Mouse (Mus musculus) kidney, postnatal 4 days (tissue): Measurements from ENCODE around the gene Psmb9.
"Not testable (repeated sequence)": the region's sequence is repeated elsewhere in the genome, so short reads cannot be mapped to it uniquely, and the experiment has no call there.

Experiments
- DNase-seq, 2 experiments: peaks; one replicate each; pipeline ENCODE4 v3.0.0; 2021; ENCODE audit warnings: mixed read lengths in 2 of 2

Gene Psmb9

DNA sequence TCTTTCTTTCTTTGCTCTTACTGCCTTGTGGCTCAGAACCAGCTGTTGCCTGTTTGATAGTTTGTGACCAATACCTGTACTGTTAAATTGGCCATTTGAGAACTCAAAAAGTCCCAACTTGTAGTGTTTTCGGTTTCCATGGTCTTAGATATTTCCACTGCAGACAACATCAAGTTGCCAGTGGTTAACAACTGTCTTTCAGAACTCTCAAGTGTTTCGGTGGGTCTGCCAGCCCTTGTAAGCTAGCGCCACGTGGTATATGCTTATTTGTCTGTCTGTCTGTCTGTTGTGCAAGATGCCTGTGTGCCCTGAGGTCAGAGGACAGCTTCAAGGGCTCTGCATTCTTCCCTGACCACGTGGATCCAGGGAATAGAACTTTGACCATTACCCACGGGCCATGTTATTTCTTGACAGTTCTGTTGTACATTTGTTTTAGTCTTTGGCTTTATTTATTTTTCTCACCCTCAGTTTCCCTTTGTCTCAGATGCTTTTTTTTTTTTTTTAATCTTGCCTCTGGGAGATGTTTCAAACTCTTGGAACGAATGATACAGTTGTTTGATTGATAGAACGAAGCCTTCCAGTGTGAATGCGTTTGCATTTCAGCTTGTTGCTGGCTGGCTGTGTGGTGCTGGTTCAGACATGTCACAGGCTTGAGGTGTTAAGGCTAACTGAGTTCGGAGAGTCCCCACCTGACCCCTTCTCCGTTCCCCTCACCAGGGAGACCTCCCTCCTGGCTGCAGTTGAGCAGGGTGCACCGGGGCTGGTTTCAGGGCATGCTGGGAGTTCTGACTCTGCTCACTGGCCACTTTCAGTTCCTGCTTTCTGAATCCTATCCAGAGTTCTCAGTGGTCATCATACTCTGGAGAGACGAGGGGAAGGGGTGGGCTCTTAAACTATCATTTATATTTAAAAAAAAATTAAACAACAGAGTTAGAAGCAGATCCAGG, 7.4 kb downstream of the Psmb9 start:
- DNase-seq: no peak

DNA sequence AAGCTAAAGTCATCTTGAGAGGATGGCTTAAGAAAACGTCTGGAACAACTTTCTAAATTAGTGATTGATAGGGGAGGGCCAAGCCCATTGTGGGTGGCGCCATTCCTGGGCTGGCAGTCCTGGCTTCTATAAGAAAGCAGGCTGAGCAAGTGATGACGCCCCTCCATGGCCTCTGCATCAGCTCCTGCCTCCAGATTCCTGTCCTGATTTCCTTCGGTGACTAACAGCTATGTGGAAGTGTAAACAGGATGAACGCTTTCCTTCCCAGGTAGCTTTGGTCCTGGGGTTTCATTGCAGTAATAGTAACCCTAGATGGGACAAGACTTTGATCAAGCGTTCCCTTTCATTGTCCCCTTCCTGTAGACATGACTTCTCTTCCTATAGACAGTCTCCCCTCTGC, 8.5 kb downstream of the Psmb9 start:
- no peak for DNase-seq

DNA sequence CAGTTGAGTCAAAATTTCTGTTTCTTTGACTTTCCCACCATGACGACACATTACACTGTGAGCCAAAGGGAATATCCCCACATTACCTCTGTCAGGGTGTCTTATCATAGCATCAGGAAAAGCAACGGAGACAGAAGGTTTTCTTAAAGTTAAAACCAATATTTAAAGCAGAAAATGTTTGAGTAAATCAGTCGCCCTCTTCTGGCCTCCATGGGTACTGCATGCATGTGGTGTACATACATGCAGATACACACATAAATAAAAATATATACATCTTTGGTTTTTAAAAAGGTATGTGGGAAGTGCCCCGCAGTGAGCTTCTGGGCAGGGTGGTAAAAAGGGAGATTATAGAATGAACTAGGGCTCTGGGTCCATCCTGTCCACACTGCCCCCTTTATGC, 10.4 kb downstream of the Psmb9 start:
- DNase-seq: no peak

DNA sequence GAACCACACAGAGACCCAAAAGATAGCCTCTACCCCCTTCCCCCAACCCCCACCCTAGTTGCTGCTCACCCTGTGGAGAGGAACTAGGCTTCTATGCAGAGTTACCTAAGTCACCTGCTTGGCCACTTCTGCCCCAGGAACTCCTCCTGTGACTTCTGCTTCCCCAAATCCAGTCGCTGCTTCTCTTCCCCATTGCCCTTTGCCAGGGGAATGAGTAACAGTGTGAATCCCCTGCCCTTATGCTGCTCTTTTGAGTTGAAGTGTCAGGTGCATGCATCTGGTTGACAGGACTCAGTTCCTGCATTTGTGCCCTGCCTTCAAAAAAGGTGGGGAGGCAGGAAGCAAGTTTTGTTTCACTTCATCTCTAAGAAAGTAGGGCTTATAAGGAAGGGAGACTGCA, 13.5 kb downstream of the Psmb9 start:
- DNase-seq: no peak

DNA sequence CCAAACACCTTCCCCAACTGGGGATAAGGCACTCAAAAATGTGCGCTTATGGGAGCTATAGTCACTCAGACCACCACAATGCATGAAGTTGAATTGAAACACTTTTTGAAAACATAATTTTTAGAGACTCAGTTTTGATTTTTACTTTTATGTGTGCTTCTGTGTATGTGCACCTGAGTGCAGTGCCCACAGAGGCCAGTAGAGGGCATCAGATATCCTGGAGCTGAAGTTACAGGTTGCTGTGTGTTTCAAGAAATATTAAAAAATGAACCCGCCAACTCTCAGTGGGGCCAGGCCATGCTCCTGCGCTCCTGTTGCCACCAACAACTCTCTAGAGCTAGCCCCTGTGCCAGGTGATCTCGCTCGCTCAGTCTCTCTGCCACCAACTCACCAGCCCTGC, 15.0 kb downstream of the Psmb9 start:
- DNase-seq: no peak

DNA sequence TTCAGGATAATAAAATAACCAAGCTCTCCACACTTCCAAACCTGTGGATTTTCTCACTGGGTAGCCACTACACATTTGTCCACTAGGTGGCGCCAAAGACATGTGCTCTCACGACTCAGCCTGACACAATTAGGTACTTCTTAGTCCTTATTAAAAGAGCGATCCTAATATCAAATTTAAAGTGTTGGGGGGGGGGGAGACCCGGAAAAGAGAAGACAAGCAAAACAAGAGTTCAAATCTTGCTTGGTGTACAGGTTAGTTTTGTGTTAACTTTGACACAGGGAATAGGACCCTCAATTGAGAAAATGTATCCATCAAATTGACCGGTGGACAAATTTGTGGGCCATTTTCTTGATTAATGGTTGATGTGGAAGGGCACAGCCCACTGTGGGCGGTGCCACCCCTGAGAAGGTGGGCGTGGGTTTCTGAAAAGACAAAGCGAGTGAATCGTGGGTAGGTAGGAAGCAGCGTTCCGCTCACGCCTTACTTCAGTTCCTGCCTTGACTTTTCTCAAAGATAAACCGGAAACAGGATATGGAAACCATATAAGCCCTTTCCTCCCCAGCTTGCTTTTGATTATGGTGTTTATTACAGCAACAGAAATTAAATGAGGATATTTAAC, 16.6 kb downstream of the Psmb9 start:
- peak; percentile 87 to 89 for DNase-seq

DNA sequence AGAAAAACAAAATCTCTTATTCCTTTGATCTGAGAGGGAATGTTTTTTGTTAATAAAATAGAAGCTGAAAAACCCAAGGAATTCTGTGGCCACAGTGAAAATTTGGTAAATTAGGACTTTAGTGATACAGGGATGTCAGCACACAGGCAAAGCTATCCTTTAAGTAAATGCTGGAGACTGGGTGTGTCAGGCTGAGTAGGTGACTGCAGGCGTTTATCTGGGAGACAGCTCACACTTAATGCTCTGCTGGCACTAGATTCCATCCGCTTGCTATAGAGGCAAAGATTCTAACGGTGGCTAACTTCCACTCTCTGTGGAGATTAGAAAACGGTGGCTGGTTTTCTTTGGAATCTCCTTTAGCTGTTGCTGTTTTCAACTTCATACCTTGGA, 17.1 kb downstream of the Psmb9 start:
- no peak for DNase-seq

DNA sequence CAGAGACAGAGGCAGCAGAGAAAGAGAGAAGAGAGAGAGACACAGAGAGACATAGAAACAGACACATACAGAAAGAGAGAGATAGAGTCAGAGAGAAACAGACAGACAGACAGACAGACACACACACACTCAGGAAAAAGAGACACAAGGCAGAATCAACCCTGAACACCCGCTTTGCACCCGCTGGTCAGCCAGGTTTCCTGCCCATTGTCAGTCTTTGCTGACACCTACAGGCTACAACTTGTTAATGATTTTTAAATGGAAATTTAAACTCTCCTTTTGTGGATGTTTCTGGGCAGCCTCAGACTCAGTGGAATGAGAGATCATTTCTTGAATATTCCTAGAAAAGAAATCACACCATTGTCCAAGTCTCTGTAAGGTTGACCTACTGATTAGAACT, 18.3 kb downstream of the Psmb9 start:
- DNase-seq: peak; percentile 60 to 75

DNA sequence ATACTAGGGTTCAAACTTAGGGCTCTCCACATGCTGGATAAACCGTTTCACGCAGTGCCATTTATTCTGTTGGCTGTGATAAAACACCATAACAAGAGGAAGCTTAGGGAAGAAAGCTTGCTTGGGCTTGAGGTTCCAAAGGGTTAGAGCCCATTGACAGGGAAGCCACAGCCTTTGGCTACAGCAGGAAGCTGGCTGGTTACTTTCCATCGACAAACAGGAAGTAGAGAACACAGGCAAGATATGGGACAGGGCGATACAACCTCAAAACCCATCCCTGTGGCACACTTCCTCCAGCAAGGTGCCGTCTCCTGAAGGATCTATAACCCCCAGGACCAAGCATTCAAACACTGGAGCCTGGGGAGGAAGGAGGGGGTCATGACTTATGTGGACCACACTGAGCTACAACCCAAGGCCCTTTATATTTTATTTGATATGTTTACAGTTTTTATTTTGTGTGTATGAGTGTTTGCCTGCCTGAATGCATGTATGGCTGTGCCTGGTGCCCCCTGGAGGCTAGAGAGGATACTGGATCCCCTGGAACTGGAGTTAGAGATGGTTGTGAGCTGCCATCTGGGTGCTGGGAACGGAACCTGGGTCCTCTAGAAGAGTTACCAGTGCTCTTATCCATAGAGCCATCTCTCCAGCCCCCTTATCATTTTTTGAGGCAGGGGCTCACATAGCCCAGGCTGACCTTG, 22.4 kb downstream of the Psmb9 start:
- DNase-seq: peak in 1 of 2 experiments; percentile 23

DNA sequence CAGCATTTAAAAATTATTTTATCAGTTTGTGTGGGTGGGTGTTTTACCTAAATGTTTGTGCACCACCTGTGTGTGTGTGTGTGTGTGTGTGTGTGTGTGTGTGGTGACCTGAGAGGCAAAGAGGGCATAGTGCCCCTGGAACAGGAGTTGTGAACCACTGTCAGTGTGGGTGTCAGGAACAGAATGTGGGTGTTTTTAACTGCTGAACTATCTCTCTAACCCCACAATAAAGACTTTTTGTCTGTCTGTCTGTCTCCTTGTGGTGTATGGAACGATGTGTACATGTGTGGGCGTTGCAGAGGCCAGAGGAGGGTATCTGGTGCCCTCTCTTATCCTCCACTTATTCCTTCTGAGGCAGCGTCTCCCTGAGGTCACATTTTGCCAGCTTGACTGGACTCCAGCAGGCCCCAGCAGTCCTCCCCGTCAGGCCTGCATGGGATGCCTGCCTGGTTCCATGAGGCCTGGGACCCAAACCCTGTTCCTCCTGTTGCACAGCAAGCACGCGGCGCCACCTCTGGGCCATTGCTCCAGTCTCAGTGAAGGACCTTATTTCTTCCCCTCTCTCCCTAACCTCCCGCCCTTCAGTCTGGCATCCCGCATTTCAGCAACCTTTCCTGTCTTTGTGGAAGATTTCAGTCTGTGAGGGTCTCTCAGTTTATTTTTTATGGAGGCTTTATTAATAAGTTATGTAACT, 23.2 kb downstream of the Psmb9 start:
- peak; percentile 61 to 72 for DNase-seq

DNA sequence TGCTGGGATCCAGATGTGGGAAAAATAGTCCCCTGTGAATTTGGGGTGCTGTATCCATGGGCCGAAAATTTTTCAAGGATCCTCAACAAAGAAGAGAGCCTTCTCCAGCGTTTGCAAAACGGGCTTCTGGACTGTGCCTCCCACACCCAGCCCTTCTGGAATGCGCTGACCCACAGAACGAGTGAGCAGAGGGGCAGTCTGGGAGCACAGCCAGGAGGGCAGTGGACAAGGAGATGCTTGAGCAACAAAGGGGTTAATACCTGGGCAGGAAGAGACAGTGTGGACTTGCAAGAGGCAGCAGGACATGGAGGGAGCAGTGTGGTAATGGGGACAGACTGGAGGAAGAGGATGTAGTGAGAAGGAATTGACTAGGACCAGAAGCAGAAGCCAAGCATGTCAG, 32.0 kb downstream of the Psmb9 start:
- peak; percentile 18 to 58 for DNase-seq

DNA sequence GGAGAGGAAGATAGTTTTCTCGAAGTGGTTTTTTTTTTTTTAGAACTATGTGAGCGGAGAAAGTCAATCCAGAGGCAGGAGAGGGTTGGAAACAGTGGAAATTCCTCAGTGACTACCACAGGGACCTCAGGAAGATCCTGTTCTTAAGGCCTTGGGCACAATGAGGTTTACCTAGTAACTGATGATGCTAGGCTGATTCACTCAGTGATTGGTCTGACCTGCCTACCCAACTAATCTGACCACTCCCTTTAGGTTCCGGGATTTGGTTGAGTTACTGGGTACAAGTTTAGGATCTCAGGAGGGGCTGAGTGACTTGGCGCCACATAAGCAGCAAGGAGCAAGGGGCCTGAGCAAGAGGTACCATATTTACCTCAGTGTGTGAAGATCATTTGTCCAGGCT, 34.6 kb downstream of the Psmb9 start, which contains the start of gene H2-DMb1:
TSS of gene H2-DMb1 (plus strand) at position 150 of the 400 bp plus-strand sequence.
- peak; percentile 31 to 68 for DNase-seq

DNA sequence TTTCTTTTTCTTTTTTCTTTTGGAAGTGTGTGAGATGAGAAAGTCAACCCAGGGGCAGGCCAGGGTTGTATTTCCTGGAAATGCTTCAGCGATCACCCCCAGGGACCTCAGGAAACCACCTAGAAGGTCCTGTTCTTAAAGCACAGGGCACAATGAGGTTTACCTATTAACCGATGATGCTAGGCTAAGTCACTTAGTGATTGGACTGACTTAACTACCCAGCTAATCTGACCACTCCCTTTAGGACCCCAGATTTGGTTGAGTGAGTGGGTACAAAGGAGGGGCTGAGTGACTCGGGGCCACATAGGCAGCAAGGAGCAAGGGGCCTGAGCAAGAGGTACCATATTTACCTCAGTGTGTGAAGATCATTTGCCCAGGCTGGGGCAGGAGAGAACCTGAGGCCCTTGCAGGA, 42.6 kb downstream of the Psmb9 start:
- DNase-seq: peak in 1 of 2 experiments; percentile 29

DNA sequence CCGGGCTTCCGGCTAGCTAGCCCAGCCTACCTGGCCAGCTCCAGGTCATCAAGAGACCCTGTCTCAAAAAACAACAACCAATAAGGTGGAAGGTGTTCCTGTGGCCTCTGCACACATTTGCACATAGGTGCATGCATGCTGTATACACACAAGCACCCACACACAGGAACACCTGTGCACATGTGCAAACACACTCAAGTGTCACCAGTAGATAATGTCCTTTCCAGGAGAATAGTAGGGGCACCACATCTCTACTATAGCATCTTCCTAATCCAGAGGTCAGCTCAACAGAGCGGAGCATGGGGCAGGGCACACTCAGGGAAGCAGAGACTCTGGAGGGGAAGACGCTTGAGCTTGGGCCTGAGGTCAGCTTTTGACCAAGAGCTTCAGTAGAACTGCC, 43.3 kb downstream of the Psmb9 start:
- not testable (repeated sequence) for DNase-seq

DNA sequence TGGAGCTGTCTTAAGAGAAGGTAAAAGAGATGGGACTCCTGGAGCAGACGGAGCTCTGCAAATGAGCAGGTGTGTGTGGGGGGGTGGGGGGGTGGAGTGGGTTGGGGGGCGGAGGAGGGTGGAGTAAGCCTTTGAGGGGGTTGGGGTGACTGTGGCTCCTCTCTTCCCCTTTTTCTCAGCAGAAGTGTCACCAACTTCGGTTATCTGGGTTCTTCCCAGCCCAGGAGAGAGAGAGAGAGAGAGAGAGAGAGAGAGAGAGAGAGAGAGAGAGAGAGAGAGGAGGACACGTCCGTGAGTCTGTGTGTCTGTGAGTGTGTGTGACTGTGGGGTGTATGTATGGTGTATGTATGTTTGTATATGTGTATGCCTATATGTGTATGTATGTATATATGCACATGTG, 44.1 kb downstream of the Psmb9 start:
- DNase-seq: no peak

DNA sequence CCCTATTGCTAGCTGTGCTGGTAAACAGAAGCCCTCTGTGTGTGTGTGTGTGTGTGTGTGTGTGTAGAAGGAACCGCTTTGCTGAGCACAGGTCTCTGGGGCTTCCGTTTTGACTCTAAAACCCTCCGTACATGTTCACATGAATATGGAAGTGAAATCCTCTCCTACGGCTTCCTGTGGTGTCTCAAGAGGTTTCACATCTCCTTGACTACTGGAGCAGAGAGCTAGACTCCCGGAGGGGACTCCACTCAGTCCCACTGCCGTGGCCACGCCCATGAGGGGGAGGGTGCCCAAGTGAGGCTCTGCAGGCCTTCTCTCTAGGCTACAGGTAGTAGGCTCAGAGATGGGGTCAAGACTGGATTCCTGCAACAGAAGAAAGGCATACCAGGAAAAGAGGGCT, 44.5 kb downstream of the Psmb9 start, which contains the start of gene H2-DMb2:
TSS of gene H2-DMb2 (plus strand) at position 275 of the 400 bp plus-strand sequence.
- peak; percentile 81 to 88 for DNase-seq

DNA sequence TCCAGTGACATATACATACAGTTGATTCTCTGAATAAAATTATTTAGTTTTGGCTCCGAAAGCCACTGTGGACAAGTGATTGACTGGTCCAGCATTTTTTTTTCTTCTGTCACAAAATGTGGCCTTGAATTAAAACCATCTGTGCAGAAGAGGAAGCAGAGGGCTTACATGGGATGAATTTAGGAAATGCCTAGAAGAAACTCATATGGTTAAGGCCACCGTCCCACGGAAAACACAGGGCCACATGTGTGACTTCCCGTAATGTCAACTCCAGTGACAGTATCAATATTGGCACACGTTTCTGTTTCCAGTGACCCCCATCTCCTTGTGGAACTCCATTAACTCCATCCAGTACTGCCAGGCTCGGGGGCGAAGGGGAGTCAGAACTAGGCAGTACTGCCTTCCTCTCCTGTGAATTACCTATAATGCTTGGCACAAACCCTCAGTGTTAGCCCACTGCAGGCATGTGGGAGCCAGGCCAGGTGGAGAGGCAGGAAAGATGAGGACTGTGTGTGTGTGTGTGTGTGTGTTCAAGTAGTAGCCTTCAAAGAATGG, 45.0 kb downstream of the Psmb9 start:
- DNase-seq: no peak

DNA sequence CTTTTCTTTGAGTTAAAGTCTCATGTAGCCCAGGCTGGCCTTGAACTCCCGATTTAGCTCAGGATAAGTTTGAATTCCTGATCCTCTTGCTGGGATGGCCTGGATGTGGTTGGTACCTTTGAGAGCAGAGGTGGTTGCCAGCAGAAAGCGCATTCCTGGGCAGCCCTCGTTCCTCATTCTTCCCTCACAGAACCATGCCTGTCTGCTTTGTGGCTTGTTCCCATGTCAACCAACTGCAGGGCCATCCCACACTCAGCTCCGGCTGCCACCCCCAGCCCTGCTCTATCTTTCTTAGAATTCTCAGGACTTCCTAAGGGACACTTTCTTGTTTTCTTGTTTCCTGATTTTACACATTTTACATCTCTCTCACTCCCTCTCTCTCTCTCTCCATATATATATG, 46.1 kb downstream of the Psmb9 start:
- no peak for DNase-seq

DNA sequence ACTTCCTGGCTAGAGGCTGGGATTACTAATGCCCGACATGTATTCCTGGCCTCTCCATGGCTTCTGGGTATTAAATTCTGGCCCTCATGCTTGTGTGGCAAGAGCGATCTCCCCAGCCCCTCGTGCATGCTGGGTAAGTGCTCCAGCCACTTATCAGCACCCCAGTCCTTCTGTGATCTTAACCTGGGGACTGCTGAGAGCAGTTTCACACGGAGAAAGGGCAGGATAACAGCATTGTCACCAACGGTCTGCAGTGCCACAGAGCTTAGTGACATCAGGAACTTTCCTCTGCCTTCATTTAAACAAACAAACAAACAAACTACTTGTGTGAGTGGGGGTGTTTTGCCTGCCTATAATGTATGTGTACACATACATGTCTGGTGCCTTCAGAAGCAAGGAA, 47.3 kb downstream of the Psmb9 start:
- DNase-seq: no peak

DNA sequence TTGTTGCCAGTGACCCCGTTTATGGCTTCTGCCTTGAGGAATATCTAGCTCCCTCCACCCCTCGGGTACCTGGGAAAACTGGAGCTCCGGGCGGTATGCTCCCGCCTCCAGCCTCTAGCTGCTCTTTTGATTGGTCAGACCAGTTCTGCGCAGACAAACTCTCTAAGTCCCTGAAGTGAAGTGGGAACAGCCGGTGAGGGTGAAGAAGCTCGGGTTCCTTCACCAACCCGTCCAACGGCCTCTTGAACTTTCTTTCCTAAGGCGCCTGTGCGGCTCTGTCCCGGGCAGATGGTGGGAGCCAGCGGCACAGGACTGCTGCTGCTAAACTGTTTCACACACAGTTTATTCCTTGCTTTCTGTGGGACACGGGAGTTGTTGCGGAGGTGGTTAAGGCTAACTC, 48.1 kb downstream of the Psmb9 start:
- peak; percentile 60 to 69 for DNase-seq

DNA sequence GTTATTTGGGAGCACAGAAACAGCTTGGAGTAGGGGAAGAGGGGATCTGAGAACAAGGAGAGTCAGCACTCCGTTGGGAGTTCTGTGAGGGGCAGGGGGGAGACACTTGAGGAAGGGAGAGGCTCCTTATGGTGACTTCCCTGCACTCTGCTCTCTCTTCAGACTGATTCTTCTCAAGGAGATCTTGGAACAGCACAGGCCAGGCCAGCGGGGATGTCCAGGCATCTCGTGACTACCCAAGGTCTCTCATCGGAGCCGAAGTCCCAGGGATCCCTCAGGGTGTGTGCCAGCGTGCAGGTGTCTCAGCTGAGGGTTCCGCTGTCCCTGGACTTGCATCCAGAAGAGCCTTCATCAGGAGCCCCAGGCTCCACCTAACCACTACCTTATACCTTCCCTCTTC, 48.9 kb downstream of the Psmb9 start:
- no peak for DNase-seq

DNA sequence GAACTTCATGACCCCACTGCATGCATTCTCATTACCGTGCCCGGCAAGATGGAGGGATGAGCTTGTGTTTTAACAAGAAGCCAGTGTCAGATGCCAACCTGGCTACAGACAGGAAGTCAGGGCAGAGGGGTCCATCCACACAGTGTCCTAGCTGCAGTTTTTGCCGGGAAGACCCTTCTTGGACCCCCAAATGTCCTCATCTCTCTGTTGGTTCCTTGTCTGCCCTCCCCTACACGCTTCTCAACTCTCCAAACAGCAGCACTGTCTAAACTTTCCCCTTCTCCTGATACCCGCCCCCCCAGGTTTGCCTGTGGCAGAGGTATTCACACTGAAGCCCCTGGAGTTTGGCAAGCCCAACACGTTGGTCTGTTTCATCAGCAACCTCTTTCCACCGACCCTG, 50.0 kb downstream of the Psmb9 start:
- DNase-seq: no peak
